Mouse (Mus musculus) kidney, postnatal 14 days (tissue): ENCODE measurements at regions not wholly inside any gene's neighbourhood (a gene's known extent, or its start where the extent isn't known, plus 50 kb on each side); places are given as distances from the start of the nearest gene placed in this dataset.
A peak's percentile ranks its signal among the peaks of the same experiment; 100 is the strongest.

ENCODE experiments used
- DNase-seq: peaks from one replicate; pipeline ENCODE4 v3.0.0; 2022; ENCODE audit warnings: mixed read lengths

DNA sequence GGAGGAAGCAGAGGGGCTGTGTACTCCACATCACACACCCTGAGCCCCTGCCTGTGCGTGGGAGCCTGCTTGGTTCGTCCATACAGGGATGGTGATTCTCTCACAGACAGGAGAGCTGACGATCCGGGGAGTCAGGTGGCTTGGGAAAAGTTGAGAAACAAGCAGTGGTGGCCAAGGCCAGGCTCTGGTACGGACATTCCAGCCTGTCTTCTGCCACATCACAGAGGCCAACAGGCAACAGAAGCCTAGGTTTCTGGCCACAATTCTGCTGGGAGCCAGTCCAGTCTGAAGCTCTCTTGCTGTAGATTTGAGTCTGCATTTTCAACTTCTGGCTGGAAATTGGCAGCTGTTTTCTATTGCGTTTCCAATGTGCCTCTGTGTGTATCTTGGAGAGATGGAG, 215.4 kb upstream of the Spred2 start:
- no peak for DNase-seq

DNA sequence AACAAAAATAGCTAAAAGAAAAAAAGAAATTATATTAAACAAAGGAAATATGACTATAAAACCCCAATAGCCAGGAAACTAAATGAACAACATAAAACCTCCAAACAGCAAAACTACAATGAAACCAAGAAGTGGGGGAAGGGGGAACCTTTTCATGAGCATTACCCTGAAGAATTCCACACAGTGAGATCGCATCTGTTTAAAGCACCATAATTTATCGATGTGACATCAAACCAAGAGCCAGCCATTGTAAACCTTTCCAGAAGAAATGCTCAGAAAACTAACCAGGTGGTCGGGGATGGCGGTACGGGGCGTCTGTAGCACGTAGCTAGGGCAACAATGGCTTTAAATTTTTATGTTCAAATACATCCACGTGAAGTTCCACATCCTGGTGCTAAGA, 214.8 kb upstream of the Spred2 start:
- no peak for DNase-seq

DNA sequence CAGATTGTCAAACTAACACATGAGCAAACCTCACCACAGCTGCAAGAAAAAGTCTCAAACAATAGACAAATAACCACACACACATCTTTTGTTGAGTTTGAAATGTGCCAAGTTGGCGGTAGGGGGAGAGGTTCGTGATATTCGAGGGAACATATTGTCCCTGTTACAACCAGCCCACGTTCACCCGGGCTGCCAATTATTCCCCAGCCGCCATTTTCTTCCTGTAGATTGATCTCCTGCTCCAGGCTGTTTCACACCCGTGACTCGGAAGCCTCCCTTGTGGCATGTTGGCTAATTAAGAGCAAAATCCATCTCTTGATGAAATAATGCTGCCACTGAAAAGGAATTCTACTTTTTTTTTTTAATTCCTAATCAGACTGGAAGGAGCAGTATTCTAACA, 211.1 kb upstream of the Spred2 start:
- DNase-seq: no peak

DNA sequence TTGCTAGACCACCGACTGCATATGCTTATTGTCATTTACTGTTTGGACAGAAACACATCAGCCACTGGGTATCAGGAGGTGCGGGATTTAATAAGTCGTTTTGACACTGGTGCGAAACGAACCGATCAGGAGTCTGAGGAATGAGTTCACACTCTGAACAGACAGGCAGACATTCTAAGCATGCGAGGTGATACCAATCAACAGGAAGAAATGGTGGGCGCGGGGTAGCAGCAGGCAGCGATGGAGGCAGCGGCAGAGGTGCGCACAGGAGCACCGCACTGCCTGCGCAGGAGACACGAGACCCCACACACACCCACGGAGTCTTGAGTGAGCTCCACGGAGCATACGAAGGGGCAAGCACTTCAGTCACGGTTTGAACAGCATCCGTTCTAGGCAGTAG, 210.6 kb upstream of the Spred2 start:
- DNase-seq: no peak

DNA sequence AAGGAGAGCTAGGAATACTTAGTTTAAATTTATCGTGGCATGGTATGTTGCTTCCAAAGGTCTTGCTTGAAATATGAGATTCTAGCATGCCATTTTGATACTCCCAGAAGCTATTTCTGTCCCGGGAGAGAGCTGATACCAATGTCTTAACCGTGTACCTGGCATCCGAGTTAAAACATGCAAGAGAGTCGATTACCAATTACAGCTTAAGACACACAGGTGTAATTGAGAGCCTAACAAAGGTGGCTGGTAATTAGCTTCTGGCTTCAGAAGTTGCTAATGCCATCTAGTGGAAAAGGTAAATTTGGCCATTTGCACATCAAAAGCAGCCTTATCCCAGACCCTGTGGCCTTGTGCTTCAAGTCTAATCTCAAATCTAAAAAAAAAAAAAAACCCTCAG, 210.0 kb upstream of the Spred2 start:
- DNase-seq: no peak

DNA sequence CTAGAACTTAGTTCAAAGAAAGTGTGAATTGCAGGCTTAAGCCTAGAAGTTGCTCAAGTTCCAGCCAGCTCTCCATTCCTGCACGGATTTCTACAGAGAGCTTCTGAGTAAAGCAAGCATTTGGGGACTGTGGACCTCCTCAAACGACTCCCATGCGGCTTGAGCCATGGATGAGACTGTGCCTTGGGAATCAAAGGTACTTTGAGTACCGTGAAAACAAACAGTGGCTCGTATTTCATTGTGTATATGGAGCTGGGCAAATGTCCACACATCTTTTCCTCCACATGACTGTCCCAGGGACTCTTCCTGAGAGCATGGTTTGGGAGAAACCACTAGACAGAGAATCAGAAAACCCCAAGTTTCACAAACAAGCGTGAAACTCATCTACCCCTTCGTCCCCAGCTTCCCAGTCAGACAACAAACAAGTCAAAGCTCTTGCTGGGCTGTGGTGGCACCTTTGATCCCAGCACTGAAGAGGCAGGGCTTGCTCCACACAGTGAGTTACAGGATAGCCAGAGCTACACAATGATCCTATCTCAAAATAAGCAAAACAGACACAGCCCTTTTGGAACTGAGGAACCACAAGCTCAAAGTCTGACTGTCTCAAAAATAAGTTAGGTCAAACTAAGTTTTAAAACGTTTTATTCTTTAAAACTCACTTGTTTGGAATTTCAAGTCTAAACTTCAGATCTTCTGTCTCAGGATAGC, 209.1 kb upstream of the Spred2 start:
- no peak for DNase-seq

DNA sequence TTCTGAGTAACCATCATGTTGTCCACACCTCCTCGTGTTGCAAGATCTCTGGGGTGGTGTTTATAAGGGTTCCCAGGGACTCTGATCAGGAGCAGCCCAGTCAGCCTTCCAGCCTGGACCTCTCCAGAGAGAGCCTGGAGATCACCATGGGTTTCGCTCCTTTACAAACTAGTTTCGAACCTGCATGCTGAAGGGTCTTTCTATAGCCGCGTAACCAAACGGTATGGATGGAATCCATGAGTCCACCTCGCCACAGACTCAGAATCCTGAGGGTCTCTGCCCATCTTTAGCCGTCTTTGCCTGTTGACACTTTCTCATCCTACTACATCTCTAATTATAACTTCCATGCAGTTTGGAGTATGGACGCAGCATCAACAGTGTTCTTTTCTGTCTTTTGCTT, 206.0 kb upstream of the Spred2 start:
- DNase-seq: no peak

DNA sequence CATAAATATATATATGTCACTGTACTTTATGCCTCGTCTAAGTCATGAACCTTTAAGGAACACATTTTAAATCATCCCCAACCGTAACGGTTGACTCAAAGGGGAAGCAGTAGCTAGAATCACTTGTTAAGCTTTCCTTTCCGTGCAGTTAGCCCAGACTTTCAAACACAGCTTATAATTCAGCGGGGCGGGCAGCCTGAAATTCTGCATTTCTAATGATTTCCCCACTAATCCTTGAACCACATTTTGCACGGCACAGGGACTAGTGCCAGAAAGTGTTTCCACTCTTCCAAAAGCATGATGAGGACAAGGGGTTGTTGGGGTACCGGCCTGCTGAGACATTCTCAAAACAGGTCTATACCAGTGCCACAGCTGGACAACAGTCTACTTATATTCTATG, 195.1 kb upstream of the Spred2 start:
- no peak for DNase-seq

DNA sequence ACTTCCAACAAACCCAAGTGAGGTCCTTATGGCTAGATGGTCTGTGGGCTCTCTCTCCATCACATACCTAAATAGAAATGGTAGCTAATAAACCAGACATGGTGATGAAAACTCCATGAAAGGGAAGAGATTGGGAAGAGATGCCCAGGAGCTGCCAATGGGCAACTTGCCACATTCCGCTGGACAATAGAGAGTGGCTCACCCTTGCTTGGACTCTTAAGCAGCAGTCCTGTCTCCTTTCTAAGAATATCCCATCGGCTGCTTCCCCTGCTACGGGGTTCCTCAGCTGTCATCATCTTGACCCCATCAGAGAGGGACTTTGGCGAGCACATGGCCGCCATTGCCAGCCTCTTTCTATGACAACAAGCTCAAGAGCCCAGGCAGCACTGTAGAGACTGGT, 193.4 kb upstream of the Spred2 start:
- DNase-seq: no peak

DNA sequence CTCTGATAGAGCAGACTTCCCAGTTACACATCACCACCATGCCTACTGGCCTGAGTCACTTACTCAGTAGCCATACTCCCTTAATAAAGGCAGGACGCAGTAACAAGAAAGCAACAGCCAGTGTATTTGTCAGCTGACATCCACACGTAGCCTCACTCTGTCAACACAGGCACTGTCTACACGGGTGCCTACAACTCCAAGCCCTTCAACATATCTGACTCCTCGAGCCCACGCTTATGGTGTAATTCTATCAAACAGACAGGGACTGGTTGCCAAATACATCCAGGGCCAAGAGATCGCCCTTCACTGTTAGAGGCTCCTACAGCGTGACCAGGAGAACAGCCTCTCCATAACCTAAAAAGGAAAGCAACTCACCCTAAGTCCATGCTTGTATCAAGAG, 188.1 kb upstream of the Spred2 start:
- no peak for DNase-seq

DNA sequence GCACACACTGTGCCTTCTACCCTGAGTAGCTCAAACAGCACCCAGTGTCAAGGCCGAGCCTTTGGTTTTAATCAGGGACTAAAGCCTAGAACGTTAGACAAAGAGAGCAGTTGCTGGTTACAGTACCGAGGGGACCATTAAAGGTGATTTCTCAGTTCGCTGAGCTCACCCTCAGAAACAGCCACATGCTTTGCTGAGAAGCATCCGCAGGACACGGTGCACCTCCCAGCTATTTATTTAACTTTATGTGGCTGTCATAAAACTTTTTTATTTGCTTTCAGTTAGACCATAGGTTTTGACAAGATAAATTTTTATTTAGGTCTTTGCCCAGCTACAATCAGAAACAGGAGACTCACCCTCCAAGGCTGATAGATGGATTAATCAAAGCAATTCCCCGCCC, 187.2 kb upstream of the Spred2 start:
- no peak for DNase-seq

DNA sequence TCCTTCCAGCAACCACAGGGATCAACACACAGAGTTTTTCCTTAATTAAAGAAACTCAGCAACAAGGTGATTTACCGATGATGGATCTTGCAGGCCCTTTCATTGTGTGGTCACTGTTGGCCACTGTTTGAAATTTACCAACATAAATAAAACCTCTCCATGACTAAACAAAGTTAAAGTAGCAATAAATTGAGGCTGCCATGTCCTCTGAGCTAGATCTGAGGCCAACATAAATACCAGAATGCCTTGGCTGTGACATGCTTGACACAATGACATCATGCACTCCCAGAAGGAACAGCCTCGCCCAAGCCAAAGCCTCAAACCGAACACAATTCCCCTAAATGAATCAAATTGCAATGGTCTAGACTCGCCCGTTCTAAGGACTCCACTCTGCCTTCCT, 186.8 kb upstream of the Spred2 start:
- no peak for DNase-seq

DNA sequence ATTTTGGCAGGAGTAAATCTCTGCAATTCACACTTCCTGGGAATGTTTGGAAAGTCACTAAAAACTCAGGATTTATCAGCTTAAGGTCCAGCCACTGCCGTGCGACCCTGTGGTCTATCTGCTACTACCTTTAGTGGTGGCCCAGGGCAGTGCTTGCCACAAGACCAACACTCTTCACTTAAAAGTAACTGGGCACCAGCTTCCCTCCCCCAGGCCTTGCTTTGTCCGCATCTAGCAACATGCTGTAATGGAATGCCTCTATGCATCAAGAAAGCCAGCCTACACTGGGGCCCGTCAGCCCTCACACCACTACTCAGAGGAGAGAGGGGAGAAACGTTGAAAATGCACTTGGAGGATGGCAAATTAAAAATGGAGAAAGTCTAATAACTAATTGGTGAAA, 186.4 kb upstream of the Spred2 start:
- DNase-seq: no peak

DNA sequence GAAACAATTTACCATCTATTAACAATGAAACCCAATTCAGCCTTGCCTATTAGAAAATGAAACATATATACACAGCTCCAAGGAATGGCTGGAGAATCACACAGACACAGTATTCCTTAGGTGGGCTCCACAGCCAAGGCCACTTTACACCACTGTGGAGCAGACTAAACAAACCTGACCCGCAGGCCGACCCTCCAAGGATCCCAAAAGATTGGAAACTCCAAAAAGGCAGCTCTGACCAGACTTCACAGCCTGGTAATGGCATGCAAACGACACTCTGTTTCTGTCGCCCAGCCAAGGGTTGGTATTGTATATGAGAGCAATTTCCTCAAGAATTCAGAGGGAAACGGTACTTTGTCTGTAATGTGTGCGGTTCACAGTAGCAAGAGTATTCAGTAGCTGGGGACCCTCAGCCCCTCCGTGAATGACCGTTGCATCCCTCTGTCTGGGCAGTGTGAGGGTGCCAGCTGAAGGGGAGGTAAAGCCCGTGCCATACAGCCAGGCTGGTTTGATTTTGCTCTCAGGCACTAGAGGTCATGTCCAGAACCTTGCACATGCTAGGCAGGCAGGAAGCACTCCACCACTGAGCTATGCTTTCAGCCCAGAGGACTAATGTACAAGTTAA, 184.5 kb upstream of the Spred2 start:
- no peak for DNase-seq

DNA sequence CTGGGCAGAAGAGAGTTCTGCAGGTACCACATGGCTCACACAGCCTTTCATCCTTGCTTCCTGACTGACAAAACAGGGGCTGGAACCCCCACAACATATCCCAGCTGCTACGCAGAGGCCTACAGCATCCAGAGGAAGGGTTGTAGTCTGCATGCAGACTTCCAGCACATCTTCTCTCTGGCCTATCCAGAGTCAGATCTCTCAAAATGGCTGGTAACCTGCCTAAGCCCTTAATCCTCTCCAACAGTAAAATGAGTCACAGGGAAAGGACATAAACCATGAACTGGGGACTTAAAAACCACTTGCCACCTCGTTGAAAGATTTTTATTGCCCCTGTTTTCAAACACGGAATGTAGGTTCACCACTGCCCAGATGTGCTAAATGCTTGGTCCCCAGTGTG, 183.6 kb upstream of the Spred2 start:
- no peak for DNase-seq

DNA sequence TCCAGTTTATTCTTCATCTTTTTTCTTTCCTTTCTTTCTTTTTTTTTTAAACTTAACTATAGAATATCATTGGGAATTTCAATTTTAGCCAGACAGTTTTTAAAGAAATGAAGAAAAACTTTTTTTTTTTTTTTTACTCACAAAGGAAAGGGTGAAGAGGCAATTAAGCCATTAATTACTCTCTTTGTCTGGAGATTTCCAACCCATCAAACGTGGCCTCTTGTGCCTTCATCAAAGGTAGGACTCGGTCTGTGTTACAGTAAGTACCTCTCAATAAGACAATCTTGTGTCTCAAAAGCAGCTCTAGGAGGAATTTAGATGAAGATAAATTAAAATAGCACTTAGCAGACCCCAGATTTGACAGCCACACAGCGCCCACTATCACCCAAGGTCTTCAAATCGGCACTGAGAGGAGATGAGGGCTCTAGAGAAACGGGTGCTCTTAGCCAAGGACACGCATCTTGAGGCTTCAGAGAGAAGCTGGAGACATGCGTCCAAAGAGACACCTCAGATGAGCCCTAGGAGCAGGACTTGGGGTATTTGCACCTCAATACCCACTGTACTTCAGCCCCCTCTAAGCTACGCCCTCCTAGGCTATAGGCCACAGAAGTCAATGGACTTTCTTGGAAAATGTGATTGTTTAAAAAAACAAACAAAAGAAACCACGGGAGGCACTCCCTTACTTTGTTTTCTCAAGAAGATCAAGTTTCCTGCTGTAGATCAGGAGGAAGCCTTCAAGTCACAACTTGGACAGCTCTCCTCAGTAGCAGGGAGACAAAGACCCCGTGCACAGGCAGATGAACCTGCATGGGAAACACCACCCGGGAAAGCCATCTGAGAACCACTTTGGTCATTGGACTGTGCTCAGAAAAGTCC, 176.8 kb upstream of the Spred2 start:
- DNase-seq: no peak

DNA sequence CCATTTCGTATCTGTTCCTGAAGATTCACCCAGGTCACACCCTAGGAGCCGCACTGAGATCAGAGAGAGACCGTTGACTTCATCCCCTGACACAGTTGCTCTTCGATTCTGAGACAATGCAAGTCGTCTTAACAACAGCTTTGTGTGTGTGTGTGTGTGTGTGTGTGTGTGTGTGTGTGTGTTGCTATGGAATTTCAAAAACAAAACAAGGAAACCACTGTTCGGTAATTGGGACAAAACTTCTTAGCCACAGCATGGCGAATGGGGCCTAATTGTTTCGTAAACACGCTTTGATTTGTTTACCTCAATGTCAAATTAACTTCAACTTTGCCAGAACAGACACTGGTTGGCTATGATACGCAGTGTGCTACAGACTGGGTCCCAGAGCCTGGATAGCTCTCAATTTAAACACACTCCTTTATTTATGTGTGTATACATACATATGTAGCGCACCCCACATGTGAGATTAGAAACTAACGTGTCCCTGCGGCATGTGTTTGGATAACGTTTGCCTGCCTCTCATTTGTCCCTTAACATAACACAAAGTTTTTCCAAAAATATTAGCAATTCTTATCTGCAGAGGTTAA, 176.1 kb upstream of the Spred2 start:
- no peak for DNase-seq

DNA sequence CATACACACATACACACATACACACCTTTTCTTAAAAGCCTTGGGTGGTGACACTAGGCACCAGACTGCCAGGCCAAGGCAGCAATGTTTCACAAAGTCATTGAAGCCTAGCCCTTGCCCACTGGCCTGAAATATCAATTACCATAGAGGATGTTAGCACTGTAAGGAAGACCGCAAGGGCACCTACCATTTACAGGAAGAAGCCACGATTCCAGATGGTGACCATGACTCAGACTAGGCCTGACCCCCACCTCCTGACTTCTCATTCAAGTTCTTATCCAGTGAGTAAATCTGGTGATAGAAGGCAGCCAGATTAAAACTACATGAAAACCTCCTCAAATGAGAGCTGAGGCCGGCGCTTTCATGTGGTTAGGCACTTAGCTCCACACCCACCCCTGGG, 165.3 kb upstream of the Spred2 start:
- no peak for DNase-seq

DNA sequence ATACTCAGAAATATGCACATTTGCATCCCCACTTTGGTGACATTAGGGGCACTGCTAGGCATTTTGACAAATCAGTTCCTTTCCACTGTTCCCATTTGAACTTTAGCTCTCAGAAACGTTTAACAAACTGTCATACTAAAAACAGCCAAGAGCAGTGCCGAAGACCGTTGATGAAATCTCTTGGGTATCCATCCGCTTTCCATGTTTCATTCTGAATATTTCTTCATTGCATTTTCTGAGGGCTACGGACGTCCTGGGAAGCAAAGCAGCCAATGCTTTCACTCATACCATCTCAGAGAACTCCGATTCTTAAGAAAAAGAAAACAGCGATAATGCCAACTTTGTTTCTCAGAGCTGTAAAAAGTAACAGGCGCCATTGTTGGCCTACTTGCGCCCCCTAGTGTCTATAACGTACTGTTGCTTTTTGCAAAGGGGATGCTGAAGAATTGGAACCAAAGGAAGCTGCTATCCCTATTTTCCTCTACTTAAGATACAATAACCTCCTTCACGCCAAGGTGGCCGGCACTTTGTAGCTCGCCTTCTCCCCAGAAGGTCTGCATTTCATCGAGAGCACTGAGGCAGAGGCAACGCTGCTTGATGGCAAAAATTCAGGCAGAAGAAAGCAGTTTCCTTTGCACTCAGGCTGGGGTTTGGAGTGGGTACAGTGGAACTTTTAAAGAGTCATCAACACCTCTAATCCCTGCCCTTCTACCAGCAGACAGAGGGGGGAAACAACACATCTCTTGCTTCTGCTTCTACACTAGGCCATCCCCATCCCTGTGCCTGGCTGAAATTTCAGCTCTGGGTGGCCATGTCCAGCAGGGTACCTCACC, 163.1 kb upstream of the Spred2 start:
- DNase-seq: peak; percentile 69

DNA sequence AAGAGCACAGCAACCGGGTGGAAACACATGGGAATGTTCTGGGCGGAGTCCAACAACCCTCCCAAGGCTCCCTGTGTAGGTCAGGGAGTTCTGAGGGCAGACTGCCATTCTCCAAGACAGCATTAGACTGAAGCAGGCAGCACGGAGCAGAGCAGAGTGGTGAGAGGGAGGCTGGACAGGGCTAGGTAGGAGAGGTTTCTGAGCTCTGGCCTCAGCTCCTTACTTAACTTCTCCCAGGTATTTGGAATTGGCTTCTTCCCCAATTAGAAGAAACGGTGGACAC, 162.5 kb upstream of the Spred2 start:
- DNase-seq: peak; percentile 26

DNA sequence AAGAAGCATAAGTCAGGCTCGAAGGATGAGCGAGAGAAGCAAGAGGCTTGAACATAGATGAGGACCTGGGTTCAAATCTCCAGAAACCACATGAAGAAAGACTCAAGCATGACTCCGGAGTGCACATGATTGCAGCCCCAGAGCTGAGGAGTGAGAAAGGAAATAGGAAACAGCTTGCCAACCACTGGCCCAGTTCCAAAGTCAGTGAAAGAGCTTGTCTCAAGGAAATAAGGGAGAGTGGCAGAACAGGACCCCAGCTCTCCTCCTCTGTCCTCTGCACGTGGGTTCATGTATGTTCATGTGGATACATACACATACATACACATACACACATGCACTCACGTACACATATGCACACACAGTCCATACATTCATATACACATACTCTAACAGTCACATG, 156.9 kb upstream of the Spred2 start:
- DNase-seq: no peak

DNA sequence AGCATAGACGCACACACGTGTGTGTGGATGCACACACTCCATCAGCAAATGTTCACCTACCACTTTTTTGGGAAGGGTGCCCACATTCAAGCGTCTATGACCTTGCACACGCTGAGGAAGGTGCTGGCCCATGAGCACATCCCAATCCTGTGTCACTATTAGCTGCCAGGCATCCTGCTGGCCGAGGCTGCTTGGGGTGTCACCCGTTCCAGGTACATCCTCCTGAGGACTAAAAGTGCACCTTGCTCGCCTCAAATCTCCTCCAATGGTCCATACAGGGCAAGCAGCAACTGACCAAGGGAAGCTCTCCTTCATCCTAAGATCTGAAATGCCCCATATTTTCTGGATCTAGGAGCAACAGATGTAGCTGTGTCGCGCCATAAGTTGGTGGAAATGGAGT, 156.3 kb upstream of the Spred2 start:
- DNase-seq: no peak

DNA sequence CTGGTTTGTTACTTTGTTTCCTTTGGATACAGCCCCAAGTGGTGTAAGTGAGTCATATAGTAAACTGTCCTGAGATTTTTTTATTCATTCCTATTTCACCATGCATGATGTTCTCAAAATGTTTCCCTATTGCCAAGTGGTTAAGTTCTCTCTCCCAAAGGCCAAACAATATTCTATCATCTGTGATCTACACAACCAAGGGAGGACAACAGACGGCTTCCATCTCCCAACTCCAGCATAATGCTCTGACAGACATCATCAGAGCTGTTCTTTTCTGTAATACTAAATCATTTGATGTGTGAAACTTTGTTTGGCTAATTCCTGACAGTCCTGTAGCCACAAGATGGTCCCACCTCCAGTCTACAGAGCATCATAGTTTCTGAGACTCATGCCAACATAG, 155.2 kb upstream of the Spred2 start:
- no peak for DNase-seq
